Mouse (Mus musculus) liver, embryonic 14.5 days (tissue): ENCODE results near the gene Araf.
"Not testable (repeated sequence)": the region's sequence is repeated elsewhere in the genome, so short reads cannot be mapped to it uniquely, and the experiment has no call there.

Source experiments
- CTCF ChIP-seq: IDR thresholded peaks from 2 replicates; pipeline ENCODE4 v1.5.1; 2016; ENCODE audit warnings: antibody characterized with exemption, low read depth, control low read depth
- EP300 ChIP-seq: IDR thresholded peaks from 2 replicates; pipeline ENCODE4 v1.6.1; 2016; ENCODE audit warnings: antibody characterized with exemption, low read depth

DNA sequence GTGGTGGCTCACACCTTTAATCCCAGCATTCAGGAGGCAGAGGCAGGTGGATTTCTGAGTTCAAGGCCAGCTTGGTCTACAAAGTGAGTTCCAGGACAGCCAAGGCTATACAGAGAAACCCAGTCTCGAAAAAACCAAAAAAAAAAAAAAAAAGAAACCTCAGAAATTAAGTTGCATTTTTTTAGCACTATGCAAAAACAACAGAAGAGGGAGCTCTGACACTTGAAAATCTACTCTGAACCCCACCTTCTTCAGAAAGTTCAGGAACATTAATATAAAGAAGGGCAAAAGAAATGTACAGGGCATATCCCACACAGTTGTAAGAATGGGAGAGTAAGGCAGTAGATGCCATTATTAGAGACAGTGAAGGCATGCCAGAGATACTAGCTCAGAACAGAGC lies 6.7 kb downstream of the Araf start:
- not testable (repeated sequence) for TF ChIP-seq CTCF, EP300
